ENCODE assay signal across 8 mouse cellular contexts in the genomic region with DNA sequence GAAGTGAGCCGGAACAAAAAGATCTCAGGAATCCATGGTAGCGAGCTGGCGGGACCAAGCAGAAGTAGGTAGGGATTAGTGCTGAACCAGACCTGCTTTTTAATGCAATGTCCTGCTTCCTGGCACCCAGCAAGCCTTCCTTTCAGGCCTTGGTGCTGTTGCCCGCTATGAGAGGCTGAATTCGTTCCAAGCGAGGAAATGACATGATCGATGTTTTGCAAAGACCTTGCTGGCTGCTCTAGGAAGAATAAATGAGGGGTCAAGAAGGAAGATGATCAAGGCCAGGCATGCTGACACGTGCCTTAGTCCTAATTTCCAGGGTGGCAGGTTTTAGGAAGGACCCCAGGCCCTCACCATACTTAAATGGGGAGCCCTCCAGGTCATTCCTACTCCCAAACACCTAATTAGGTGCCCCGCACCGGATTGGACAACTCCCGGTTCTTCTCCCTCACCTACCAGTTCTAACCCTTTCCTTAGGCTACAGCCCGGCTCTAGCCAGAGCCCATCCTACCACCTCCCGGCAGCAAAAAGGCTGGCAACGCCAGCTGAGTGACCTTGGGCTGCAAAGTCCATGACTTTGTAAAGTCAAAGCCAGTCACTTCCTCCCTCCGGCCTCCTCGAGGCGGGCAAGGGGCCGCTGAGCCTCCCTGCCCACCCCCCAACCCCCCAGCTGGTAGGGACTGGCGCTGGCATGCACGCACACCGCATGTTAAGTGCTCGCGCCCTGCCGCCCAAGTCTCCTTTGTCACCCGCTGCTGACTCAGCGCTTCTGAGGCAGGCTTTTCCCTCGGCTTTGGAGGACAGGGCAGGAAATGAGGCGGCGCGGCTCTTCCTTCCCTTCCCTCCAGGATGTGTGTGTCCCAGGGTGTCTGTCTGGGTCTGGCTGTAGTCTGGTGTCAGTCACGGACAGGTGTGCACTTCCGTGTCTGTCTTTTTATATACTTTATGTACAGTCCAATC. TPM values are rescaled to one million over a fixed set of nuclear protein-coding genes. Genes with fewer than 3 reads are reported as not detected.
DNase-seq lines count a peak whose midpoint lies in the region; ATAC-seq and TF ChIP-seq lines count a peak whose summit lies in the region.

No protein-coding gene starts in this region.

- peak overlapping the region; percentile 38 for H3K4me2 ChIP-seq in embryonic facial prominence, embryonic 15.5 days (replicated peaks)
- peak overlapping the region; percentile 60 for H3K4me2 ChIP-seq in heart, embryonic 15.5 days
- peak overlapping the region; percentile 48 for H3K4me2 ChIP-seq in kidney, embryonic 16.5 days (replicated peaks; ENCODE audit: low read depth, low read length)
- H3K4me2 ChIP-seq in lung, postnatal 0 days (replicated peaks; ENCODE audit: low read depth, low read length): peak overlapping the region; percentile 49

- WGBS in embryonic facial prominence, embryonic 15.5 days: 31% methylated on average over 32 of the region's 32 CpGs
- WGBS in heart, embryonic 15.5 days: 22% methylated on average over 32 of the region's 32 CpGs
- WGBS in kidney, embryonic 16.5 days: 23% methylated on average over 32 of the region's 32 CpGs
- WGBS in lung, postnatal 0 days: 20% methylated on average over 32 of the region's 32 CpGs

- peak overlapping the region; percentile 69 for H3K4me3 ChIP-seq in E14TG2a.4 (replicated peaks; ENCODE audit: low read length)
- H3K4me3 ChIP-seq in embryonic facial prominence, embryonic 15.5 days (replicated peaks): peak overlapping the region; percentile 9; the same call in 1 of the 2 replicates
- H3K4me3 ChIP-seq in heart, embryonic 15.5 days: peak overlapping the region; percentile 16
- peak overlapping the region; percentile 14; the same call in 1 of the 2 replicates for H3K4me3 ChIP-seq in kidney, embryonic 16.5 days (ENCODE audit: low read length)
- peak overlapping the region; percentile 20; the same call in 1 of the 2 replicates for H3K4me3 ChIP-seq in lung, postnatal 0 days (ENCODE audit: low read depth, low read length)

- TF ChIP-seq CTCF in E14TG2a.4 (conservative IDR thresholded peaks at IDR 0.05; ENCODE audit: low read length): no peak
- TF ChIP-seq CTCF in lung, postnatal 0 days (IDR thresholded peaks at IDR 0.05): no peak; the same call in 1 of the 2 replicates

- H3K9ac ChIP-seq in embryonic facial prominence, embryonic 15.5 days: no peak overlapping the region
- peak overlapping the region; percentile 54 for H3K9ac ChIP-seq in heart, embryonic 15.5 days
- peak overlapping the region; percentile 72 for H3K9ac ChIP-seq in kidney, embryonic 16.5 days (replicated peaks; ENCODE audit: low read length)
- H3K9ac ChIP-seq in lung, postnatal 0 days (replicated peaks; ENCODE audit: low read depth): peak overlapping the region; percentile 29; the same call in 1 of the 2 replicates

- ATAC-seq in embryonic facial prominence, embryonic 15.5 days (ENCODE audit: insufficient number of reproducible peaks, low FRiP score, low TSS enrichment, low read depth): 0 out of 2 replicates have a peak, but pooled peaks have one; percentile 44
- ATAC-seq in heart, embryonic 15.5 days (replicated peaks; ENCODE audit: insufficient number of reproducible peaks, insufficient read depth, low FRiP score, low read depth): peak; percentile 9; the same call in 1 of the 2 replicates
- ATAC-seq in kidney, embryonic 16.5 days (ENCODE audit: low FRiP score, low TSS enrichment): peak; percentile 40; the same call in 1 of the 2 replicates
- ATAC-seq in lung, postnatal 0 days: peak; percentile 7
- no peak for ATAC-seq in monocyte, adult 5-6 weeks (replicated peaks; ENCODE audit: insufficient number of reproducible peaks, low FRiP score, low TSS enrichment, poor library complexity, severe bottlenecking)

- no peaks in the 10 kb centered on the region for H3K27me3 ChIP-seq in E14TG2a.4 (ENCODE audit: insufficient read depth, low read length)
- no peaks in the 10 kb centered on the region for H3K27me3 ChIP-seq in embryonic facial prominence, embryonic 15.5 days
- no peaks in the 10 kb centered on the region for H3K27me3 ChIP-seq in heart, embryonic 15.5 days
- H3K27me3 ChIP-seq in kidney, embryonic 16.5 days (ENCODE audit: insufficient read depth, low read length): no peaks in the 10 kb centered on the region
- no peaks in the 10 kb centered on the region for H3K27me3 ChIP-seq in lung, postnatal 0 days (replicated peaks; ENCODE audit: insufficient read depth, low read length)

- peak; percentile 90 for DNase-seq in adrenal gland, adult 2 months
- peak; percentile 88 for DNase-seq in lung, postnatal 0 days (ENCODE audit: low spot score)
- peak; percentile 80 for DNase-seq in retina, postnatal 1 day

- H3K4me1 ChIP-seq in E14TG2a.4 (replicated peaks; ENCODE audit: low read depth, low read length): peaks cover 80% of the 10 kb centered on the region
- H3K4me1 ChIP-seq in embryonic facial prominence, embryonic 15.5 days: peaks cover 61% of the 10 kb centered on the region
- peaks cover 66% of the 10 kb centered on the region for H3K4me1 ChIP-seq in heart, embryonic 15.5 days (replicated peaks)
- H3K4me1 ChIP-seq in kidney, embryonic 16.5 days (ENCODE audit: insufficient read depth, low read length): peaks cover 50% of the 10 kb centered on the region
- H3K4me1 ChIP-seq in lung, postnatal 0 days (ENCODE audit: insufficient read depth, low read depth, low read length): peaks cover 28% of the 10 kb centered on the region

- H3K36me3 ChIP-seq in E14TG2a.4 (ENCODE audit: insufficient read depth, low read length): peaks cover 8% of the 10 kb centered on the region
- H3K36me3 ChIP-seq in embryonic facial prominence, embryonic 15.5 days: no peaks in the 10 kb centered on the region
- H3K36me3 ChIP-seq in heart, embryonic 15.5 days: no peaks in the 10 kb centered on the region
- no peaks in the 10 kb centered on the region for H3K36me3 ChIP-seq in kidney, embryonic 16.5 days (ENCODE audit: insufficient read depth, low read length)
- no peaks in the 10 kb centered on the region for H3K36me3 ChIP-seq in lung, postnatal 0 days (ENCODE audit: insufficient read depth, low read length)

- peak; percentile 75 for TF ChIP-seq EP300 in lung, postnatal 0 days (IDR thresholded peaks at IDR 0.05)

- H3K27ac ChIP-seq in embryonic facial prominence, embryonic 15.5 days (replicated peaks): peak overlapping the region; percentile 73
- H3K27ac ChIP-seq in heart, embryonic 15.5 days: peak overlapping the region; percentile 96
- H3K27ac ChIP-seq in kidney, embryonic 16.5 days (ENCODE audit: low read length): peak overlapping the region; percentile 75
- H3K27ac ChIP-seq in lung, postnatal 0 days (ENCODE audit: low read length): peak overlapping the region; percentile 90

- peaks cover 9% of the 10 kb centered on the region for H3K9me3 ChIP-seq in E14TG2a.4 (ENCODE audit: low read length)
- no peaks in the 10 kb centered on the region for H3K9me3 ChIP-seq in embryonic facial prominence, embryonic 15.5 days (replicated peaks)
- H3K9me3 ChIP-seq in heart, embryonic 15.5 days (replicated peaks): no peaks in the 10 kb centered on the region
- H3K9me3 ChIP-seq in kidney, embryonic 16.5 days (ENCODE audit: low read length): no peaks in the 10 kb centered on the region
- H3K9me3 ChIP-seq in lung, postnatal 0 days (ENCODE audit: low read length): no peaks in the 10 kb centered on the region

RNA-seq across cellular contexts. Expression of a gene that starts 52.7 kb away (rescaled TPM):
- total RNA-seq in adrenal gland, adult 2 months (2021): 10 to 100 TPM; 51.1 to 79.5 TPM
- 121 and 122 TPM in 2 replicates for polyA plus RNA-seq in adrenal gland, adult 2 months (2012; rRNA removed)
- polyA plus RNA-seq in embryonic facial prominence, embryonic 15.5 days (2015; fragmentation: Nextera tagmentation; extraction: Ambion mirVana): 45.2 and 50.6 TPM in 2 replicates
- 40.1 and 41.7 TPM in 2 replicates for polyA plus RNA-seq in heart, embryonic 15.5 days (2015; fragmentation: Nextera tagmentation; extraction: Ambion mirVana)
- 30.3 and 30.4 TPM in 2 replicates for polyA plus RNA-seq in kidney, embryonic 16.5 days (2015; fragmentation: Nextera tagmentation; extraction: Ambion mirVana)
- 39.5 and 49.1 TPM in 2 replicates for polyA plus RNA-seq in lung, postnatal 0 days (2015; fragmentation: Nextera tagmentation; extraction: Ambion mirVana)
- total RNA-seq in monocyte, adult 5-6 weeks (2017): 15.1 to 32.7 TPM (median 18.2 TPM) in 3 replicates

Comparison
In these comparisons a context has a peak if more than half of its experiments do, and no peak if none do; other contexts are left out.
1. H3K4me3 ChIP-seq: peak in every context shown above with its lines; median percentile 69 in E14TG2a.4; 20 in lung, postnatal 0 days; 16 in heart, embryonic 15.5 days; 14 in kidney, embryonic 16.5 days; 9 in embryonic facial prominence, embryonic 15.5 days.